Mouse (Mus musculus): ENCODE results near the gene Jdp2. TPM values are rescaled to one million over a fixed set of nuclear protein-coding genes. Genes with fewer than 3 reads are reported as not detected.

Jdp2 gene
- total and polyA plus RNA-seq, 2 experiments, result 1.1 to 1.6 TPM

DNA sequence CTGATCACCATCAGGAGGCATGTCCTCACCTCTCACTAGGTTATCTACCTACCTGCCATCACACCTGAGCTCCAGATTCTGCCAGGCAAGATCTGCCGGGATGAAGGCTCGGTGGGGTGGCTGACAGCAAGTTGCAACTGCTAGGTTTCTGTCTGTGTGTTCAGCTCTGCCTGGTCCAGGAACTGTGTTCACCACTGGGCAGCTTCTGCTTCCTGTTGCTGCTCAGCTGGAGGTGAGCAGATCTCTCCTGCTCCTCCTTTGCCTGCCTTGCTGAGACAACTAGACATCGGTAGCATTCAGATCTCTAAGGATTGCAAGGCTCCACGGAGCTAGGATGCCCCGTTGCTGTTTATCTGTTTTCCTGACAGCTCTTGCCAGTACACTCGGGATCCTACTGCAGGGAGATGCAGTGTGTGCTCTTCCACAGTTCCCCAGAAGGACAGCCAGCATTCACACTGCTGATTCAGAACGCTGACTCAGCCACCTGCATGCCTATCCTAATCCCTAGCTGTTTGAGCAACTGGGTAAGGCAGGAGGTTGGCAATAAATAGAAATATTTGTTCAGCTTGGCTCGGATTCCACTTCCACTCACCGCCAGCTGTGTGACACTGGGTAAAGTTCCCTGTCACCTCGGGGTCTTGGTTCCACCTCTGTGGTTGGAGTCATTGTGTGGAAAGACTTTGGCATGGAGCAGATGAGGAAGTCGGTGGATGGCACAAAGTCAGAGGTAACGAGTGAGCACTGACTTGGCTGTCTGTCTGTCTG, 29.3 kb upstream of the Jdp2 start:
- H3K4me3 ChIP-seq (ENCODE audit: insufficient read depth, low read depth, low read length), result no peak overlapping the region
- peak; percentile 71 for DNase-seq (ENCODE audit: extremely low read depth, low read depth, low spot score)
- H3K79me2 ChIP-seq (ENCODE audit: control insufficient read depth, insufficient read depth, low read length), result no peaks in the 10 kb centered on the region
- H3K27ac ChIP-seq (replicated peaks; ENCODE audit: insufficient read depth, low read depth, low read length), result no peak overlapping the region
- no peak for TF ChIP-seq CTCF (IDR thresholded peaks at IDR 0.05; ENCODE audit: low read depth, low read length)
- no peak for TF ChIP-seq POLR2A (IDR thresholded peaks at IDR 0.05; ENCODE audit: extremely low read depth, insufficient read depth, low read length)
- H3K4me1 ChIP-seq (ENCODE audit: control insufficient read depth, insufficient read depth, low read length), result peaks cover 6% of the 10 kb centered on the region
- no peaks in the 10 kb centered on the region for H3K36me3 ChIP-seq (ENCODE audit: control insufficient read depth, insufficient read depth, low read length)
- no peak overlapping the region for H3K9ac ChIP-seq (ENCODE audit: low read depth, low read length)
- H3K27me3 ChIP-seq (ENCODE audit: control insufficient read depth, insufficient read depth, low read length), result no peaks in the 10 kb centered on the region
- 30% methylated on average over 12 of the region's 12 CpGs for WGBS

- H3K4me1 ChIP-seq (ENCODE audit: control insufficient read depth, insufficient read depth, low read length), result peaks cover 6% of the 10 kb centered on the region
- no peak overlapping the region for H3K9ac ChIP-seq (ENCODE audit: low read depth, low read length)
- no peak for TF ChIP-seq CTCF (IDR thresholded peaks at IDR 0.05; ENCODE audit: low read depth, low read length)
- TF ChIP-seq POLR2A (IDR thresholded peaks at IDR 0.05; ENCODE audit: extremely low read depth, insufficient read depth, low read length), result no peak
- no peaks in the 10 kb centered on the region for H3K27me3 ChIP-seq (ENCODE audit: control insufficient read depth, insufficient read depth, low read length)
- no peak for DNase-seq (ENCODE audit: extremely low read depth, low read depth, low spot score)
- no peak overlapping the region for H3K4me3 ChIP-seq (ENCODE audit: insufficient read depth, low read depth, low read length)
- no peak overlapping the region for H3K27ac ChIP-seq (replicated peaks; ENCODE audit: insufficient read depth, low read depth, low read length)
- WGBS, result 44% methylated on average over 1 of the region's 1 CpGs
- no peaks in the 10 kb centered on the region for H3K79me2 ChIP-seq (ENCODE audit: control insufficient read depth, insufficient read depth, low read length)
- no peaks in the 10 kb centered on the region for H3K36me3 ChIP-seq (ENCODE audit: control insufficient read depth, insufficient read depth, low read length)
Observed at GRCm38 (mm10) chr12:85570158-85570540, 28.7 kb upstream of the Jdp2 start.

DNA sequence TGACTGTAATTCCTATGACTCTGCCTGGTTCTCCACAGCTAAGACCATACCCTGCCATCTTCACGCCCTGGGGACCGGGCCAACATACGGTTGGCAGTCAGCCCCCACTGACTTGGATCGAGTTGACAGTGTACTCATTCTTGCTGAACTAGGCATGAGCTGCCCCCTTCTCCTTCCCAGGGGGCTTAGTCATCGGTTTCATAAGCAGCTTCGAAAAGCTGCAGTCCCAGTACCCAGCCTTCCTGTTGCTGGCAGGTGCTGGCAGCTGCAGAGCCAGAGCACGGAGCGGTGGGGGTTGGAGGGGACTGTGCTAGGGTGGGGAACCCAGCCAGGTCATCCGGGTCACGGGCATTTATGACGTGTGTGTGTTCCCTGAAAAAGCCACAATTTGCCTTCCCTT, 27.5 kb upstream of the Jdp2 start:
- H3K27ac ChIP-seq (replicated peaks; ENCODE audit: insufficient read depth, low read depth, low read length), result no peak overlapping the region
- no peaks in the 10 kb centered on the region for H3K27me3 ChIP-seq (ENCODE audit: control insufficient read depth, insufficient read depth, low read length)
- no peaks in the 10 kb centered on the region for H3K79me2 ChIP-seq (ENCODE audit: control insufficient read depth, insufficient read depth, low read length)
- no peaks in the 10 kb centered on the region for H3K36me3 ChIP-seq (ENCODE audit: control insufficient read depth, insufficient read depth, low read length)
- TF ChIP-seq CTCF (IDR thresholded peaks at IDR 0.05; ENCODE audit: low read depth, low read length), result no peak
- no peak for TF ChIP-seq POLR2A (IDR thresholded peaks at IDR 0.05; ENCODE audit: extremely low read depth, insufficient read depth, low read length)
- DNase-seq (ENCODE audit: extremely low read depth, low read depth, low spot score), result peak; percentile 11
- 79% methylated on average over 11 of the region's 11 CpGs for WGBS
- H3K4me3 ChIP-seq (ENCODE audit: insufficient read depth, low read depth, low read length), result no peak overlapping the region
- H3K9ac ChIP-seq (ENCODE audit: low read depth, low read length), result no peak overlapping the region
- H3K4me1 ChIP-seq (ENCODE audit: control insufficient read depth, insufficient read depth, low read length), result peaks cover 6% of the 10 kb centered on the region

- H3K4me1 ChIP-seq (ENCODE audit: control insufficient read depth, insufficient read depth, low read length), result peaks cover 6% of the 10 kb centered on the region
- no peak overlapping the region for H3K9ac ChIP-seq (ENCODE audit: low read depth, low read length)
- H3K36me3 ChIP-seq (ENCODE audit: control insufficient read depth, insufficient read depth, low read length), result no peaks in the 10 kb centered on the region
- 70% methylated on average over 10 of the region's 10 CpGs for WGBS
- no peak overlapping the region for H3K27ac ChIP-seq (replicated peaks; ENCODE audit: insufficient read depth, low read depth, low read length)
- no peak for DNase-seq (ENCODE audit: extremely low read depth, low read depth, low spot score)
- no peak overlapping the region for H3K4me3 ChIP-seq (ENCODE audit: insufficient read depth, low read depth, low read length)
- H3K79me2 ChIP-seq (ENCODE audit: control insufficient read depth, insufficient read depth, low read length), result no peaks in the 10 kb centered on the region
- TF ChIP-seq POLR2A (IDR thresholded peaks at IDR 0.05; ENCODE audit: extremely low read depth, insufficient read depth, low read length) (no peak), CTCF (IDR thresholded peaks at IDR 0.05; ENCODE audit: low read depth, low read length) (no peak)
- no peaks in the 10 kb centered on the region for H3K27me3 ChIP-seq (ENCODE audit: control insufficient read depth, insufficient read depth, low read length)
Observed at GRCm38 (mm10) chr12:85572047-85572475, 26.8 kb upstream of the Jdp2 start.

GRCm38 (mm10) chr12:85574806-85575495, 23.9 kb upstream of the Jdp2 start:
- H3K79me2 ChIP-seq (ENCODE audit: control insufficient read depth, insufficient read depth, low read length), result no peaks in the 10 kb centered on the region
- peaks cover 2% of the 10 kb centered on the region; the same call in 1 of the 2 replicates for H3K4me1 ChIP-seq (ENCODE audit: control insufficient read depth, insufficient read depth, low read length)
- H3K9ac ChIP-seq (ENCODE audit: low read depth, low read length), result no peak overlapping the region
- no peak overlapping the region for H3K4me3 ChIP-seq (ENCODE audit: insufficient read depth, low read depth, low read length)
- TF ChIP-seq POLR2A (IDR thresholded peaks at IDR 0.05; ENCODE audit: extremely low read depth, insufficient read depth, low read length) (no peak), CTCF (IDR thresholded peaks at IDR 0.05; ENCODE audit: low read depth, low read length) (no peak)
- no peaks in the 10 kb centered on the region for H3K27me3 ChIP-seq (ENCODE audit: control insufficient read depth, insufficient read depth, low read length)
- 74% methylated on average over 6 of the region's 6 CpGs for WGBS
- no peak for DNase-seq (ENCODE audit: extremely low read depth, low read depth, low spot score)
- no peaks in the 10 kb centered on the region for H3K36me3 ChIP-seq (ENCODE audit: control insufficient read depth, insufficient read depth, low read length)
- H3K27ac ChIP-seq (replicated peaks; ENCODE audit: insufficient read depth, low read depth, low read length), result no peak overlapping the region

DNA sequence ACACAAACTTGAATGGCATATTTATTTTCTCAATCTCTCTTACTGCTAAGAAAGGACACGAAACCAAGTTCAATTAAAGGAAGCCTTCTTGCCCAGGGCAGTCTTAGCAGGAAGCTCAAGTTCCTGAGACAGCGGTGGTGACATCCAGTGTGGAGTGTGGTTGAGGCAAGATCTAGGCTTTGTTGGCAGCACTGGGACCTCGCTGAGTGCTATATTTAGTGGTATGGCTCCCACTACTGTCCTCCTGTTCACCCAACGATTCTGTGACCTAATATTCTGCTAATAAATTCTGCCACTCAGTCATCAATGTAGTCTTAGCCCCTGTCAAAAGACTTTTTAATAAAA, 23.4 kb upstream of the Jdp2 start:
- TF ChIP-seq CTCF (IDR thresholded peaks at IDR 0.05; ENCODE audit: low read depth, low read length) (no peak), POLR2A (IDR thresholded peaks at IDR 0.05; ENCODE audit: extremely low read depth, insufficient read depth, low read length) (no peak)

More for the DNA sequence above, 23.4 kb upstream of the Jdp2 start:
- Histone ChIP-seq H3K36me3 (ENCODE audit: control insufficient read depth, insufficient read depth, low read length) (no peaks in the 10 kb centered on the region), H3K4me3 (ENCODE audit: insufficient read depth, low read depth, low read length) (no peak overlapping the region), H3K4me1 (ENCODE audit: control insufficient read depth, insufficient read depth, low read length) (peaks cover 2% of the 10 kb centered on the region; the same call in 1 of the 2 replicates), H3K27ac (replicated peaks; ENCODE audit: insufficient read depth, low read depth, low read length) (no peak overlapping the region), H3K79me2 (ENCODE audit: control insufficient read depth, insufficient read depth, low read length) (no peaks in the 10 kb centered on the region), H3K27me3 (ENCODE audit: control insufficient read depth, insufficient read depth, low read length) (no peaks in the 10 kb centered on the region), H3K9ac (ENCODE audit: low read depth, low read length) (no peak overlapping the region)
- no peak for DNase-seq (ENCODE audit: extremely low read depth, low read depth, low spot score)
- WGBS, result 67% methylated on average over 4 of the region's 4 CpGs

Measured in liver, adult 2 months (tissue).